ENCODE assay signal across 28 mouse cellular contexts in the genomic region with DNA sequence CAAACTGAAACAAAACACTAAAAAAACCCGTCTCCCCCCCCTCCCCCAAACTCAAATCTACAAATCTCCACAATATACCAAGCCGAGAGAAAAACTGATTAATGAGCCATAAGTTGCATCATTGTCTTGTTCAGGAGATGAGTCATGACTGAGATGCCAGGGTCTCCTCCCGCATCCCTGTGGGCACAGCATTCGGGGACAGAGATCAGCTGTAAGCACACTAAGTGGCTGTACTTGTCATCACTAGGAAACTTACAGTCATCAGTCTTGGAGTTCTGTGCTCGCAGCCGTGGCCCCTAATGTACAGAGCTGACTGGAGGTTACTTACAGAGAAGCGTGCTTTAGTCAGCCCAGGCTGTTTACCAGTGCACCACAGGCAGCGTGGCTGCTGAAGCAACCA. TPM values are rescaled to one million over a fixed set of nuclear protein-coding genes. Genes with fewer than 3 reads are reported as not detected.
A peak's percentile ranks its signal among the peaks of the same experiment; 100 is the strongest.
DNase-seq lines count a peak whose midpoint lies in the region; ATAC-seq and TF ChIP-seq lines count a peak whose summit lies in the region.
"Had no signal": no experiment of that assay in that cellular context is flagged by ENCODE, and none has a peak within 500 bp of the region (broad histone marks: within the 10 kb centered on the region; RNA-seq: fewer than 3 reads in every experiment).

No protein-coding gene starts in this region.

- H3K27me3 ChIP-seq in midbrain, embryonic 15.5 days (replicated peaks), result no peaks in the 10 kb centered on the region
- no peaks in the 10 kb centered on the region for H3K27me3 ChIP-seq in midbrain, embryonic 13.5 days
- H3K27me3 ChIP-seq in C2C12 (ENCODE audit: control insufficient read depth, insufficient read depth, insufficient read length) (no peaks in the 10 kb centered on the region), myocyte (ENCODE audit: control insufficient read depth, insufficient read depth, insufficient read length) (no peaks in the 10 kb centered on the region)
- H3K27me3 ChIP-seq: CH12.LX; embryonic facial prominence, embryonic 12.5 days; embryonic facial prominence, embryonic 15.5 days; forebrain, embryonic 15.5 days; heart, embryonic 15.5 days; hindbrain, embryonic 13.5 days; intestine, embryonic 15.5 days had no signal

- TF ChIP-seq POLR2A in myocyte (IDR thresholded peaks at IDR 0.05; ENCODE audit: insufficient read length, low read depth), result no peak

- H3K9me3 ChIP-seq in midbrain, embryonic 15.5 days, result no peaks in the 10 kb centered on the region
- no peaks in the 10 kb centered on the region for H3K9me3 ChIP-seq in midbrain, embryonic 13.5 days
- H3K9me3 ChIP-seq: forebrain, embryonic 15.5 days; heart, embryonic 15.5 days; hindbrain, embryonic 13.5 days; intestine, embryonic 15.5 days had no signal

- ATAC-seq in midbrain, embryonic 15.5 days (replicated peaks), result 0 out of 2 replicates have a peak, but pooled peaks have one; percentile 30
- no peak for ATAC-seq in midbrain, embryonic 13.5 days
- no peak for ATAC-seq in CD4-positive, CD25-positive, alpha-beta regulatory T cell, adult 4 months
- ATAC-seq: activated CD4-positive, CD25-positive, alpha-beta regulatory T cell, adult 4 months; intestine, embryonic 15.5 days had no signal

- H3K9ac ChIP-seq in midbrain, embryonic 15.5 days, result no peak overlapping the region
- H3K9ac ChIP-seq in midbrain, embryonic 13.5 days (replicated peaks), result no peak overlapping the region
- H3K9ac ChIP-seq: embryonic facial prominence, embryonic 12.5 days; embryonic facial prominence, embryonic 15.5 days; forebrain, embryonic 15.5 days; heart, embryonic 15.5 days; hindbrain, embryonic 13.5 days; intestine, embryonic 15.5 days had no signal

- no peak overlapping the region for H3K27ac ChIP-seq in midbrain, embryonic 15.5 days
- H3K27ac ChIP-seq in midbrain, embryonic 13.5 days, result no peak overlapping the region
- H3K27ac ChIP-seq: embryonic facial prominence, embryonic 12.5 days; embryonic facial prominence, embryonic 15.5 days; forebrain, embryonic 15.5 days; heart, embryonic 15.5 days; hindbrain, embryonic 10.5 days; hindbrain, embryonic 13.5 days; intestine, embryonic 15.5 days had no signal

- H3K79me3 ChIP-seq in C2C12 (ENCODE audit: low read depth), result no peaks in the 10 kb centered on the region

- DNase-seq in 3T3-L1 (ENCODE audit: low read depth, low spot score), result peak; percentile 43
- DNase-seq in ovary, postnatal 10 days (ENCODE audit: low spot score), result no peak
- DNase-seq: adrenal gland, postnatal 14 days; cerebellum, adult 11 months; cerebellum, adult 2 months; cerebellum, adult 9-11 months; cerebellum, postnatal 25 days; gastrocnemius, postnatal 10 days; gastrocnemius, postnatal 36 days; heart, postnatal 10 days; heart, postnatal 36 days; kidney, adult 11 months had no signal

- no peaks in the 10 kb centered on the region for H3K36me3 ChIP-seq in midbrain, embryonic 15.5 days (replicated peaks)
- H3K36me3 ChIP-seq in midbrain, embryonic 13.5 days, result no peaks in the 10 kb centered on the region
- H3K36me3 ChIP-seq in C2C12 (ENCODE audit: control insufficient read depth, insufficient read depth), result no peaks in the 10 kb centered on the region
- no peaks in the 10 kb centered on the region for H3K36me3 ChIP-seq in myocyte (ENCODE audit: control insufficient read depth, insufficient read depth)
- H3K36me3 ChIP-seq: embryonic facial prominence, embryonic 12.5 days; embryonic facial prominence, embryonic 15.5 days; forebrain, embryonic 15.5 days; G1E; heart, embryonic 15.5 days; hindbrain, embryonic 10.5 days; hindbrain, embryonic 13.5 days; intestine, embryonic 15.5 days had no signal

- H3K4me3 ChIP-seq in midbrain, embryonic 15.5 days, result no peak overlapping the region
- H3K4me3 ChIP-seq in midbrain, embryonic 13.5 days (replicated peaks), result no peak overlapping the region
- H3K4me3 ChIP-seq in C2C12 (ENCODE audit: insufficient read depth, poor library complexity, severe bottlenecking) (no peak overlapping the region), myocyte (no peak overlapping the region)
- H3K4me3 ChIP-seq: embryonic facial prominence, embryonic 12.5 days; embryonic facial prominence, embryonic 15.5 days; forebrain, embryonic 15.5 days; heart, embryonic 15.5 days; hindbrain, embryonic 10.5 days; hindbrain, embryonic 13.5 days; intestine, embryonic 15.5 days had no signal

- WGBS in midbrain, embryonic 15.5 days, result 89% methylated on average over 8 of the region's 8 CpGs
- 90% methylated on average over 8 of the region's 8 CpGs for WGBS in midbrain, embryonic 13.5 days

- H3K4me1 ChIP-seq in midbrain, embryonic 15.5 days, result peaks cover 6% of the 10 kb centered on the region; the same call in 1 of the 2 replicates
- H3K4me1 ChIP-seq in midbrain, embryonic 13.5 days (replicated peaks), result peaks cover 3% of the 10 kb centered on the region
- H3K4me1 ChIP-seq: embryonic facial prominence, embryonic 12.5 days; heart, embryonic 15.5 days had no signal

- H3K79me2 ChIP-seq in C2C12 (ENCODE audit: control insufficient read depth, insufficient read depth) (no peaks in the 10 kb centered on the region), myocyte (ENCODE audit: control insufficient read depth, insufficient read depth) (no peaks in the 10 kb centered on the region)

- H3ac ChIP-seq in C2C12 (ENCODE audit: control insufficient read depth, insufficient read length, low read depth), result no peak overlapping the region
- no peak overlapping the region for H3ac ChIP-seq in myocyte (ENCODE audit: control insufficient read depth, insufficient read length)

- TF ChIP-seq CTCF in C2C12 (IDR thresholded peaks at IDR 0.05; ENCODE audit: control insufficient read depth, insufficient read depth, insufficient read length), result no peak

- H3K4me2 ChIP-seq in midbrain, embryonic 15.5 days, result no peak overlapping the region
- no peak overlapping the region for H3K4me2 ChIP-seq in midbrain, embryonic 13.5 days (replicated peaks)
- peak overlapping the region; percentile 53 for H3K4me2 ChIP-seq in myocyte (ENCODE audit: low read depth)
- H3K4me2 ChIP-seq: embryonic facial prominence, embryonic 12.5 days; embryonic facial prominence, embryonic 15.5 days; forebrain, embryonic 15.5 days; heart, embryonic 11.5 days; heart, embryonic 15.5 days; intestine, embryonic 15.5 days had no signal

TF ChIP-seq in C2C12, 6 proteins besides CTCF, POLR2A, EP300 and RAD21:
- TF ChIP-seq CEBPB (IDR thresholded peaks at IDR 0.05; ENCODE audit: low read depth) (peak; percentile 71), MYOG (IDR thresholded peaks at IDR 0.05; ENCODE audit: control insufficient read depth, extremely low read depth, insufficient read length) (no peak)

TF ChIP-seq in myocyte, 11 proteins besides CTCF, POLR2A, EP300 and RAD21:
- TF ChIP-seq CEBPB (IDR thresholded peaks at IDR 0.05; ENCODE audit: insufficient read depth, poor library complexity, severe bottlenecking) (peak; percentile 81), TCF3 (IDR thresholded peaks at IDR 0.05; ENCODE audit: insufficient read length, low read depth) (no peak), SRF (IDR thresholded peaks at IDR 0.05; ENCODE audit: control insufficient read depth, insufficient read length, low read depth) (no peak)

RNA-seq across cellular contexts. Expression of gene Slc30a5, which starts 13.0 kb away (rescaled TPM):
- 32.7 and 34.3 TPM in 2 replicates for polyA plus RNA-seq in midbrain, embryonic 15.5 days (2015; fragmentation: Nextera tagmentation; extraction: Ambion mirVana)
- polyA plus RNA-seq in midbrain, embryonic 13.5 days (2015; fragmentation: Nextera tagmentation; extraction: Ambion mirVana), result 30.3 and 32.5 TPM in 2 replicates
- polyA plus RNA-seq in C2C12 (2012; fragmentation: generic; extraction: Trizol) (21.7 TPM), myocyte (2012; fragmentation: generic; extraction: Trizol) (20.9 TPM)
- polyA plus RNA-seq in CD4-positive, CD25-positive, alpha-beta regulatory T cell, adult 4 months (2017; shearing (Covaris generic)), result 10 to 100 TPM; 11.8 to 17.7 TPM

RNA-seq across cellular contexts. Expression of gene Ccnb1, which starts 59.9 kb away (rescaled TPM):
- polyA plus RNA-seq in midbrain, embryonic 15.5 days (2015; fragmentation: Nextera tagmentation; extraction: Ambion mirVana), result 30.9 and 44.5 TPM in 2 replicates
- 119 and 130 TPM in 2 replicates for polyA plus RNA-seq in midbrain, embryonic 13.5 days (2015; fragmentation: Nextera tagmentation; extraction: Ambion mirVana)
- polyA plus RNA-seq in C2C12 (2012; fragmentation: generic; extraction: Trizol), result 115 TPM
- polyA plus RNA-seq in myocyte (2012; fragmentation: generic; extraction: Trizol), result 45.4 TPM
- 10 to 100 TPM in 1 of 2 experiments, 1 to 10 TPM in 1; 9.1 to 22.6 TPM for polyA plus RNA-seq in CD4-positive, CD25-positive, alpha-beta regulatory T cell, adult 4 months (2017; shearing (Covaris generic))
